Mouse (Mus musculus) C2C12 (cell line): ENCODE data around the gene Atp11b.

Experiments used
- CEBPB ChIP-seq: IDR thresholded peaks from one replicate; pipeline ENCODE4 v1.6.1; 2011; ENCODE audit warnings: low read depth, mild to moderate bottlenecking, control low read depth, moderate library complexity
- CTCF ChIP-seq: IDR thresholded peaks from one replicate; pipeline ENCODE4 v1.5.1; 2011; ENCODE audit not compliant: control insufficient read depth, insufficient read depth, insufficient read length
- USF1 ChIP-seq: IDR thresholded peaks from one replicate; pipeline ENCODE4 v1.6.1; 2011; ENCODE audit warnings: low read depth, mild to moderate bottlenecking, control low read depth, moderate library complexity

GRCm38 (mm10) chr3:35822036-35822435 is 68.1 kb downstream of the Atp11b start:
- TF ChIP-seq CTCF (no peak), USF1 (no peak), CEBPB (no peak)
